21 mouse cellular contexts compared by ENCODE assay signal in the genomic region with DNA sequence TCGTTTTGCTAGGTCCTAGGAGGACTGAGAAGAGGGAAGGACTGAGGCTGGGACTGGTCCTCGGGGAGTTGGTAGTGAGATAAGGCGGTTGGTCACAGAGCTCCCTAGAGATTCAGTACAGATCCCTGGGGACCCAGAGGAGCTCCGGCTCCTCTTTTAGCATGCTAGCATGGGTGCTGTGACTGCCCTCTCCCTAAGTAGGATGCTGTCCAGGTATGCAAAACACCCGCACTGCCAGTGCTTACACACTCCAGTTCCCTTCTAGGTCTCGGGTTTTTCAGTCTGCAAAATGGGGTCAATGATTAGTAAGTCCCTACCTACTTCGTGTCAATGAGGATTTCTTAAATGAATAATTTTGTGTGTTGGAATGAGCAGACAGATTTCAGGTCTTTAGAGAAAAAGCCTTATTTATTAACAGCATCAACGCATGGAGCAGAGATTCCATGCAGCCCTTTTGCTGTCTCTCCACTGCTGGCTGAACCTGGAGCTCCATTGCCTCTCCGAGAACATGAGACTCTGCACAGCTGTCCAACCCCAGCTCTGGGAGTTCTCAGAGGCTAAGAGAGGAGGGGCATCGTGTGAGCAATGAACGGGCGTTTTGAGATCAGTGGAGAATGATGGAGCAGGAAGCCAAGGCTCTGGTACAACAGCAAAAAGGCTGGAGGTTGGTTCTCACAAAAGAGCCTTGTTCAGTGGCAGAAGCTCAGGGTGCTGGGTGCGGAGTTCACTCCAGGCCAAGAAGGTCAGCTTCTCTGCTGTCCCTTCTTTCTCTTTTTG. TPM values are rescaled to one million over a fixed set of nuclear protein-coding genes. Genes with fewer than 3 reads are reported as not detected.
DNase-seq lines count a peak whose midpoint lies in the region; ATAC-seq and TF ChIP-seq lines count a peak whose summit lies in the region.
"Had no signal": no experiment of that assay in that cellular context is flagged by ENCODE, and none has a peak within 500 bp of the region (broad histone marks: within the 10 kb centered on the region; RNA-seq: fewer than 3 reads in every experiment).

No protein-coding gene starts in this region.

- no peak for TF ChIP-seq POLR2A in CH12.LX (IDR thresholded peaks at IDR 0.05; ENCODE audit: low read depth, low read length)

- H3K36me3 ChIP-seq in intestine, embryonic 16.5 days (ENCODE audit: control insufficient read depth, insufficient read depth, low read length), result no peaks in the 10 kb centered on the region
- H3K36me3 ChIP-seq in intestine, postnatal 0 days (ENCODE audit: control insufficient read depth, insufficient read depth), result no peaks in the 10 kb centered on the region
- H3K36me3 ChIP-seq in CH12.LX (replicated peaks in 1 of 2; ENCODE audit: control insufficient read depth in 1 of 2, insufficient read depth in 1 of 2, low read length in 1 of 2), result no peaks in the 10 kb centered on the region
- H3K36me3 ChIP-seq: embryonic facial prominence, embryonic 15.5 days; heart, embryonic 15.5 days; neural tube, embryonic 13.5 days had no signal

- H3K27me3 ChIP-seq in intestine, embryonic 16.5 days (replicated peaks; ENCODE audit: control insufficient read depth, insufficient read depth, low read length), result no peaks in the 10 kb centered on the region
- H3K27me3 ChIP-seq in intestine, postnatal 0 days (replicated peaks; ENCODE audit: control insufficient read depth, insufficient read depth, low read length), result no peaks in the 10 kb centered on the region; the same call in 1 of the 2 replicates
- no peaks in the 10 kb centered on the region for H3K27me3 ChIP-seq in CH12.LX (replicated peaks)
- H3K27me3 ChIP-seq: embryonic facial prominence, embryonic 15.5 days; heart, embryonic 15.5 days; megakaryocyte, embryonic 14.5 days; neural tube, embryonic 13.5 days had no signal

- no peak overlapping the region for H3K27ac ChIP-seq in intestine, embryonic 16.5 days (ENCODE audit: low read length)
- no peak overlapping the region for H3K27ac ChIP-seq in intestine, postnatal 0 days (ENCODE audit: low read depth, low read length)
- no peak overlapping the region for H3K27ac ChIP-seq in CH12.LX (ENCODE audit: insufficient read depth, low read depth)
- H3K27ac ChIP-seq: embryonic facial prominence, embryonic 15.5 days; heart, adult 2 months; heart, embryonic 15.5 days; neural tube, embryonic 13.5 days had no signal

- dilution Hi-C loops in CH12.LX (cut with MboI; ENCODE audit: extremely low pct_ligation_motif_present, extremely low pct_unique_long_range_greater_than_20kb, low sequenced_read_pairs), result no loop called here

- H3K4me1 ChIP-seq in intestine, embryonic 16.5 days (ENCODE audit: control insufficient read depth, insufficient read depth, low read length), result peaks cover 9% of the 10 kb centered on the region; the same call in 1 of the 2 replicates
- no peaks in the 10 kb centered on the region; the same call in 1 of the 2 replicates for H3K4me1 ChIP-seq in intestine, postnatal 0 days (replicated peaks; ENCODE audit: control insufficient read depth, insufficient read depth, low read length)
- peaks cover 0 to 30% of the 10 kb centered on the region in 2 experiments; a peak in 2 of 4 replicates for H3K4me1 ChIP-seq in CH12.LX (ENCODE audit: control insufficient read depth in 1 of 2, insufficient read depth in 2 of 2)
- H3K4me1 ChIP-seq: megakaryocyte, embryonic 14.5 days had no signal

- peak; percentile 23 for DNase-seq in layer of hippocampus, adult 11-12 months (ENCODE audit: low spot score)
- no peak for DNase-seq in layer of hippocampus, postnatal 36 days
- DNase-seq in CH12.LX (ENCODE audit: extremely low read depth), result peak; percentile 75
- peak; percentile 74 for DNase-seq in brain, adult 2 months (ENCODE audit: low read depth, low spot score)
- DNase-seq in retina, embryonic 14.5 days (ENCODE audit: low spot score), result no peak
- DNase-seq: adrenal gland, adult 2 months; cerebellum, adult 9-10 months; gastrocnemius, postnatal 10 days; heart, postnatal 4 days; liver, postnatal 0 days; midbrain, embryonic 14.5 days; spleen, adult 18-20 months had no signal

- no peak for TF ChIP-seq RAD21 in CH12.LX (IDR thresholded peaks at IDR 0.05; ENCODE audit: low read depth, low read length)

- H3K9me3 ChIP-seq in intestine, embryonic 16.5 days (ENCODE audit: control insufficient read depth, low read length), result no peaks in the 10 kb centered on the region
- H3K9me3 ChIP-seq in intestine, postnatal 0 days (ENCODE audit: control insufficient read depth), result no peaks in the 10 kb centered on the region
- H3K9me3 ChIP-seq in CH12.LX (replicated peaks; ENCODE audit: low read length), result no peaks in the 10 kb centered on the region
- H3K9me3 ChIP-seq: embryonic facial prominence, embryonic 15.5 days; heart, embryonic 15.5 days; megakaryocyte, embryonic 14.5 days; neural tube, embryonic 13.5 days had no signal

- H3K4me3 ChIP-seq in intestine, embryonic 16.5 days (ENCODE audit: low read length), result no peak overlapping the region
- no peak overlapping the region for H3K4me3 ChIP-seq in intestine, postnatal 0 days (ENCODE audit: low read depth, low read length)
- no peak overlapping the region for H3K4me3 ChIP-seq in CH12.LX (replicated peaks in 1 of 3; ENCODE audit: low read depth in 2 of 3, low read length in 2 of 3, poor library complexity in 1 of 3)
- H3K4me3 ChIP-seq: embryonic facial prominence, embryonic 15.5 days; heart, adult 2 months; heart, embryonic 15.5 days; megakaryocyte, embryonic 14.5 days; neural tube, embryonic 13.5 days had no signal

- H3K4me2 ChIP-seq in intestine, embryonic 16.5 days (ENCODE audit: low read depth, low read length), result no peak overlapping the region
- H3K4me2 ChIP-seq in intestine, postnatal 0 days (replicated peaks; ENCODE audit: low read depth), result no peak overlapping the region
- no peak overlapping the region for H3K4me2 ChIP-seq in CH12.LX (ENCODE audit: insufficient read depth, low read depth, poor library complexity, severe bottlenecking)
- H3K4me2 ChIP-seq: embryonic facial prominence, embryonic 15.5 days; heart, embryonic 15.5 days; neural tube, embryonic 13.5 days had no signal

- peak; percentile 33; the same call in 1 of the 2 replicates for ATAC-seq in intestine, embryonic 16.5 days
- no peak for ATAC-seq in intestine, postnatal 0 days
- ATAC-seq: forebrain, postnatal 0 days; hindbrain, embryonic 16.5 days; liver, postnatal 0 days had no signal

- H3K79me2 ChIP-seq in CH12.LX (replicated peaks; ENCODE audit: control insufficient read depth, extremely low read depth, insufficient read depth, poor library complexity, severe bottlenecking), result no peaks in the 10 kb centered on the region

- in situ Hi-C loops in CH12.LX (cut with MboI; ENCODE audit: low pct_ligation_motif_present, low pct_unique_long_range_greater_than_20kb, low sequenced_read_pairs), result no loop called here

- WGBS in intestine, embryonic 16.5 days, result 62% methylated on average over 13 of the region's 13 CpGs
- WGBS in intestine, postnatal 0 days, result 69% methylated on average over 13 of the region's 13 CpGs

- no peak for TF ChIP-seq CTCF in intestine, postnatal 0 days (IDR thresholded peaks at IDR 0.05; ENCODE audit: low read depth)
- TF ChIP-seq CTCF in CH12.LX (conservative IDR thresholded peaks at IDR 0.05 in 1 of 2, IDR thresholded peaks at IDR 0.05 in 1 of 2; ENCODE audit: low read depth in 2 of 2, low read length in 2 of 2), result no peak

- no peak overlapping the region for H3K9ac ChIP-seq in intestine, embryonic 16.5 days (ENCODE audit: low read depth, low read length)
- H3K9ac ChIP-seq in intestine, postnatal 0 days (ENCODE audit: low read depth, low read length), result no peak overlapping the region
- H3K9ac ChIP-seq in CH12.LX (ENCODE audit: insufficient read depth, low read depth), result no peak overlapping the region
- H3K9ac ChIP-seq: embryonic facial prominence, embryonic 15.5 days; forebrain, postnatal 0 days; heart, embryonic 15.5 days; liver, postnatal 0 days; neural tube, embryonic 13.5 days had no signal

- no peak for TF ChIP-seq EP300 in CH12.LX (IDR thresholded peaks at IDR 0.05; ENCODE audit: low read length)

TF ChIP-seq in CH12.LX, 34 proteins besides CTCF, POLR2A, EP300 and RAD21:
- TF ChIP-seq MEF2A (IDR thresholded peaks at IDR 0.05; ENCODE audit: borderline replicate concordance, low read depth, low read length), result no peak

RNA-seq across cellular contexts. Expression of gene Klhl29, which starts 36.5 kb away (rescaled TPM):
- polyA plus RNA-seq in intestine, embryonic 16.5 days (2015; fragmentation: Nextera tagmentation; extraction: Ambion mirVana), result 0.37 and 0.51 TPM in 2 replicates
- polyA plus RNA-seq in intestine, postnatal 0 days (2015; fragmentation: Nextera tagmentation; extraction: Ambion mirVana), result 0.34 and 0.51 TPM in 2 replicates
- 10 to 100 TPM; 39.8 to 46.7 TPM for total RNA-seq in layer of hippocampus, postnatal 36 days (2021)
- total RNA-seq in CH12.LX (2012; rRNA removed), result 0.04 TPM in 1 of 2 replicates, not detected in the other
- total RNA-seq in CH12.LX (2014; rRNA removed), result not detected in 2 replicates
- not detected in 2 replicates for polyA plus RNA-seq in CH12.LX (2012; ENCODE audit: insufficient read length, low read depth)

Comparison
In these comparisons a context has a peak if more than half of its experiments do, and no peak if none do; other contexts are left out.
1. DNase-seq: peak in layer of hippocampus, adult 11-12 months (single experiment), CH12.LX (single experiment) and brain, adult 2 months (single experiment); none in layer of hippocampus, postnatal 36 days (0 of 2) and retina, embryonic 14.5 days (single experiment).